Mouse (Mus musculus): ENCODE data around the gene Fignl1.

Gene Fignl1

DNA sequence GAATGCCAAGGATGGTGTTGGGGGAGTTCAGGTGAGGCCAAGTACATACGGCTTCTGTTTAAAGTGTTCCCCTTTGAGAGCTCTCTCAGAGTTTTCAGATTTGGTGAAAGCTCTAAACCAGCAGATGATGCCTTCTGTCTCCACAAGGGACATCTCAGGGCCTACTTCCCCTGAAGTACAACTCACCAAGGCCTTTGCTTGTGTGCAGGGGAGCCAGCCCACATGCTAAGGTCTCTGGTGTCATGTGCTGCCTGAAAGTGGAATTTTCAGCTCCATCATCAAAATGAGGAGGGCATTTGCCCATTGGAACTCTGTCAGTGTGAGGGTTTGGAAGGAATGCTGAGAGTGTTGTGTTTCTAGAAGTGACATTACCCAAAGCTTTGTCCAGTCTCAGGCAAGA is 43.3 kb downstream of the Fignl1 start:
- DNase-seq (ENCODE audit: low spot score) = peak; percentile 43

- DNase-seq (ENCODE audit: low spot score) = peak; percentile 39
Observed at GRCm38 (mm10) chr11:11763211-11763666, 45.5 kb downstream of the Fignl1 start.

DNA sequence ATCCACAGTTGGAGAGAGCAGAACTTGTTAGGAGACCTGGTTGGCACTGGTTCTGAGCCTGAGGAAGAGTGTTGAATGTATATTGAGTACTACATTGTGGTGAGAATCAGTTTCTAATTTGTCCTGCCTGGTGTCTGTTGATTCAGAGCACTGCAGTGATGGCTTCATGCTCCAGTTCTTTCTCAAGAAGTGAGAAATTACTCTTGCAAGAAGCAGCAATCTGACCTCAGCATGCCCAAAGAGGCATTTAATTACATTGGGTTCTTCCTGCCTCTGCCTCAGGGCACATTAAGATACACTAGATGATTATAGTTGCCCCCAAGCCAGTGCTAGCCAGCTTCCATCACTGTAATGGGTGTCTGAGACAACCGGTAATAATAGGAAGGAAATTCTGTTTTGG is 49.9 kb downstream of the Fignl1 start:
- DNase-seq (ENCODE audit: low spot score) = no peak

GRCm38 (mm10) chr11:11758121-11758520 is 50.6 kb downstream of the Fignl1 start:
- DNase-seq (ENCODE audit: low spot score) = no peak

GRCm38 (mm10) chr11:11752859-11753258 is 55.9 kb downstream of the Fignl1 start:
- DNase-seq (ENCODE audit: low spot score) = no peak

GRCm38 (mm10) chr11:11751091-11751490 is 57.7 kb downstream of the Fignl1 start:
- DNase-seq (ENCODE audit: low spot score) = peak; percentile 62

GRCm38 (mm10) chr11:11744222-11744621 is 64.5 kb downstream of the Fignl1 start:
- no peak for DNase-seq (ENCODE audit: low spot score)

DNA sequence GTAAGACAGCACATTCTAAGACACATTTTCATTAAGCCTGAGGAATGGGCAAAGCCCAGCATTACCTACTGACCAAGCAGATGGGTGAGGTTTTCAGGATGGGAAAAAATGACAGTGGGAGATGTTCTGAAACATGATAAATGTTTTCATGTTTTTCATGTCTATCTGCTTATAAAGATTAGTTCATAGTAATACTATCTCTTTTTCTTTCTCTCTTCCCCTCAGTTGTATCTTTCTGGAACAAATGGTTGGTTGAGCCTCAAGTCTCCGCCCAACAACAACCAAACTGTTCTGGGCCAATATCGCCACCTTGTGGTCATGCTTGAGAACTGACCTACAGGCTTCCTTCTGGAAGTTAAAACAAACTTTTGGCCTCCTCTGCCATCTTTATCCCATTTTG is 66.1 kb downstream of the Fignl1 start:
- DNase-seq (ENCODE audit: low spot score) = peak; percentile 82

DNA sequence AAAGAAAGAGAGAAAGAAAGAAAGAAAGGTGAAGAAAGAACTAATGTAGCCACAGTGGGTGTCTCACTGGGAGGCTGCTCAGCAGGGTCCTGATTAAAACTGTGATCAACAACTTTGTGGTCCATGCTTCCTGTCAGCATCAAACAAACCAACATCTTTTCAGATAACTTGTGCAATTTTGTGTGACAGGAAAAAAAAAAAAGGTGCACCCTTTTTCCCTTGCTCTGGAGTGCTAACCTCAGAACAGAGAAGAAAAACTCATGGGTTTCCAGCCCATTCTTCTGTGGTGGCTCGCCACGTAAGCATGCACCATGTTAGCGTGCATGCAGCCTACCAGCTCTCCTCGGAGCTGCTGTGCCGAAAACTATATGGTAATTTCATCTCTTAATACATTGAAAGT is 67.2 kb downstream of the Fignl1 start:
- peak; percentile 78 for DNase-seq (ENCODE audit: low spot score)

GRCm38 (mm10) chr11:11740603-11741002 is 68.2 kb downstream of the Fignl1 start:
- peak; percentile 49 for DNase-seq (ENCODE audit: low spot score)

DNA sequence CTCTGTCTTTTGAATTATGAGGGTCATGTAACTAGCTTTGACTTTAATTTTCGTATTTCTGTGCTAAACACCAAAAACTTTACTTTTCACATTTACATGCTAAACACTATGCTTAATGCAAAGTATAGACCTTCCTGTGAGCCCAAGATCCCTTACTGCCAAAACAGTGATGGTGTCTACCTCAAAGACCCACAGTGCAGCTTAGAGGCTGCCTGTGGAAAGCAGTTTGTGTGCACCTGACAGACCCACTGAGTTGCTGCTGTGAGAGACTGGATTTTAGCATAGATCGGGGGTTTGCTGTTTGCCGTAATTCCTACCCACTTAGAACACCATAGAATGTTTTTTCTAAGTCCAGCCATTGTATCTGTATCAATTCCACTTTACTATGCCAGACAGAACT is 69.7 kb downstream of the Fignl1 start:
- no peak for DNase-seq (ENCODE audit: low spot score)

DNA sequence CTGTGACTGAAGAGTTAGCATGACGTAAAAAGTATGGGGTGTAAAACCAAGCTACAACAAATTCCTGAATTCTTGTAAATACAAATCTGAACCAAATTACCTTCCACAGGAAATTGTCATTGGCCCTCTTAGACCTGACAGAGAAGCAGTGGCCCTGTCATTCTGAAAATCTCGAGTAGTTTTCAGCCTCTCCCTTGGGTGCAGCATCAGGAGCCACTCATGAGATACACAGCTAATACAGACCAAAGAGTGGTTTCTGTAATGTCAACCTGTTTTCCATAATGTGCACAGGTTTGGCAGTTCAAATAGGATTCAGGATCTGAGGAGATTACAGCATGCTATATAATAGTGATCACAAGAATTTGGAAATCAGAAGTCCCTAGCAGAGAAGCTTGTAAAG is 71.2 kb downstream of the Fignl1 start:
- no peak for DNase-seq (ENCODE audit: low spot score)

Measured in T-cell, adult 2 months (primary cell).